Mouse (Mus musculus) heart, postnatal 0 days (tissue): ENCODE results near the gene A2ml1. TPM values are rescaled to one million over a fixed set of nuclear protein-coding genes. Genes with fewer than 3 reads are reported as not detected.

Source experiments
- ATAC-seq: fragments of 200-750 bp; cut with Nextera tagmentation; 2 replicates; pipeline ENCODE4 v1.8.0; 2017; ENCODE audit warnings: low read depth, moderate number of reproducible peaks, moderate library complexity; ENCODE audit not compliant: insufficient read depth
- DNase-seq: peaks from one replicate; pipeline ENCODE4 v3.0.0-alpha.2; 2016; ENCODE audit warnings: low spot score
- H3K27ac ChIP-seq: fragments of 300-500 bp; sonication (generic); 2 replicates; pipeline ENCODE4 v1.5.1; 2014; ENCODE audit warnings: low read depth, mild to moderate bottlenecking
- H3K27me3 ChIP-seq: fragments of 300-500 bp; sonication (generic); 2 replicates; pipeline ENCODE4 v1.6.1; 2014; ENCODE audit warnings: low read length, mixed read lengths; ENCODE audit not compliant: control insufficient read depth, insufficient read depth
- H3K36me3 ChIP-seq: fragments of 300-500 bp; sonication (generic); replicated peaks from 2 replicates; pipeline ENCODE4 v1.6.1; 2014; ENCODE audit warnings: low read length, mixed read lengths; ENCODE audit not compliant: control insufficient read depth, insufficient read depth
- H3K4me1 ChIP-seq: fragments of 300-500 bp; sonication (generic); 2 replicates; pipeline ENCODE4 v1.6.1; 2014; ENCODE audit warnings: antibody characterized with exemption; ENCODE audit not compliant: control insufficient read depth, insufficient read depth
- H3K4me2 ChIP-seq: fragments of 300-500 bp; sonication (generic); 2 replicates; pipeline ENCODE4 v1.6.1; 2014; ENCODE audit warnings: low read depth, mild to moderate bottlenecking, low read length, moderate library complexity
- H3K4me3 ChIP-seq: fragments of 300-500 bp; sonication (generic); 2 replicates; pipeline ENCODE4 v1.5.1; 2014; ENCODE audit warnings: low read depth, low read length
- H3K9ac ChIP-seq: fragments of 300-500 bp; sonication (generic); replicated peaks from 2 replicates; pipeline ENCODE4 v1.6.1; 2014; ENCODE audit warnings: low read depth, low read length, mixed read lengths
- H3K9me3 ChIP-seq: fragments of 300-500 bp; sonication (generic); replicated peaks from 2 replicates; pipeline ENCODE4 v1.6.1; 2016; ENCODE audit warnings: low read length; ENCODE audit not compliant: control insufficient read depth
- CTCF ChIP-seq: IDR thresholded peaks from 2 replicates; pipeline ENCODE4 v1.5.1; 2016; ENCODE audit warnings: antibody characterized with exemption, control low read depth, low read depth
- EP300 ChIP-seq: IDR thresholded peaks from 2 replicates; pipeline ENCODE4 v1.6.1; 2016; ENCODE audit warnings: antibody characterized with exemption, low read depth
- WGBS: fragments of 180-500 bp; shearing (Covaris S2); extraction: QIAGEN DNeasy Blood & Tissue Kit; methylation state at CpG from one replicate; pipeline ENCODE4 v1.1.7; 2014; 5-methylcytosine and 5-hydroxymethylcytosine counted together
- polyA plus RNA-seq: library from polyadenylated mRNA; unstranded; fragments of >200 nt; fragmentation: Nextera tagmentation; extraction: Ambion mirVana; gene quantifications from 2 replicates; pipeline ENCODE4 v1.2.1, GENCODE M21; 2015
- total RNA-seq: library from RNA; depleted of rRNA; stranded (reverse); fragments of >200 nt; gene quantifications from 2 replicates; pipeline ENCODE4 v1.2.3, GENCODE M21; 2014; ENCODE audit warnings: low replicate concordance

A2ml1 gene
- total and polyA plus RNA-seq, 2 experiments from 2014 or later, result 0.30 TPM; not detected in 1

- Histone ChIP-seq H3K9ac (no peak overlapping the region), H3K4me2 (no peak overlapping the region), H3K4me1 (peaks cover 6% of the 10 kb centered on the region; the same call in 1 of the 2 replicates), H3K36me3 (no peaks in the 10 kb centered on the region), H3K4me3 (no peak overlapping the region), H3K27me3 (no peaks in the 10 kb centered on the region), H3K9me3 (no peaks in the 10 kb centered on the region), H3K27ac (no peak overlapping the region)
- WGBS, result 82% methylated on average over 7 of the region's 7 CpGs
- no peak for ATAC-seq
- no peak for DNase-seq
- no peak for TF ChIP-seq CTCF
- TF ChIP-seq EP300, result no peak
Observed at GRCm38 (mm10) chr6:128519159-128519558, 62.2 kb downstream of the A2ml1 start.

DNA sequence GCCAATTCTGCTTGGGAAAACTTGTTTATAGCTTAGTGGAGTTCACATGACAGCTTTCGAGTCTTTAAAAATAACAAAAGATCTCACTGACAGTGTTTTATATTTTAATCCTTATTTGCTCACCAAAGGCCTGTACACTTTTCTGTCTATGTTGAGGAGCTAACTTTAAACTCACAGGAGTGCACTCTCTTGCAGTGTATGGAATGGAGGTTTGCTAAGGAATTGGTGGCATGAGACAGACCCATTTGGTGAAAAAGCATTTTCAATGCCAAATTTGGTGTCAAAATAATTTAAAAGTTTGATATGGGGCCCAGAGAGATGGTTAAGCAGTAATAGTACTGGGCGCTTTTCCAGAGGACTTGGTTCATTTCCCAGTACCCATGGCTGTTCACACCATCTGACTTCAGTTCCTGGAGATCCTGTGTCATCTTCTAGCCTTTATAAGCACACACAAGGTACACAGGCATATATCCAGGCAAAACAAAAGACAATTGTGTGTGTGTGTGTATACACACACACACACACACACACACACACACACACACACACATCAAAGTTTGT, 75.7 kb downstream of the A2ml1 start:
- Histone ChIP-seq H3K4me1 (no peaks in the 10 kb centered on the region), H3K36me3 (no peaks in the 10 kb centered on the region), H3K9me3 (no peaks in the 10 kb centered on the region), H3K27ac (no peak overlapping the region), H3K27me3 (no peaks in the 10 kb centered on the region), H3K9ac (no peak overlapping the region), H3K4me2 (no peak overlapping the region), H3K4me3 (no peak overlapping the region)
- ATAC-seq (no peak), DNase-seq (no peak)
- TF ChIP-seq CTCF (no peak), EP300 (no peak)
- WGBS, result 77% methylated on average over 2 of the region's 2 CpGs

DNA sequence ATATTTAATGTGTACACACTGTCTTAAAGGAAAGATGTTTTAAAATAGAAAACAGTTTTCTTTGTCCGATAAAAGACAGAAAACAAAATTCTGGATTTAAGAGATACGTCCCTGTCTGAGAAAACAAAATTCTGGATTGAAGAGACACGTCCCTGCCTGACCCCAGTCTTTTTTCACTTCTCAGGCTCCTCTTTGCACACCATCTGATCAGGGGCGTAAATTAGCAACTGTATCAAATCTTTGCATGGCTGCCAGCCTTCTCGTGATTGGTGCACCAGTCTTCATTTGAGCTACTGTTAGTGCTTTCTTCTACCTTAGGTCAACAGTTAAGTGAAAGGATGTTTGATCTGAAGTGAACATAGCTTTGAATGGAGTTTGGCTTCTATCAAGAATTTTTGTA, 76.7 kb downstream of the A2ml1 start:
- TF ChIP-seq CTCF, result no peak
- no peak for TF ChIP-seq EP300
- no peak for DNase-seq
- no peak overlapping the region for H3K4me2 ChIP-seq
- ATAC-seq, result no peak
- WGBS, result 76% methylated on average over 5 of the region's 5 CpGs
- H3K9ac ChIP-seq, result no peak overlapping the region
- H3K27ac ChIP-seq, result no peak overlapping the region
- no peaks in the 10 kb centered on the region for H3K27me3 ChIP-seq
- no peak overlapping the region for H3K4me3 ChIP-seq
- no peaks in the 10 kb centered on the region for H3K4me1 ChIP-seq
- no peaks in the 10 kb centered on the region for H3K9me3 ChIP-seq
- no peaks in the 10 kb centered on the region for H3K36me3 ChIP-seq

DNA sequence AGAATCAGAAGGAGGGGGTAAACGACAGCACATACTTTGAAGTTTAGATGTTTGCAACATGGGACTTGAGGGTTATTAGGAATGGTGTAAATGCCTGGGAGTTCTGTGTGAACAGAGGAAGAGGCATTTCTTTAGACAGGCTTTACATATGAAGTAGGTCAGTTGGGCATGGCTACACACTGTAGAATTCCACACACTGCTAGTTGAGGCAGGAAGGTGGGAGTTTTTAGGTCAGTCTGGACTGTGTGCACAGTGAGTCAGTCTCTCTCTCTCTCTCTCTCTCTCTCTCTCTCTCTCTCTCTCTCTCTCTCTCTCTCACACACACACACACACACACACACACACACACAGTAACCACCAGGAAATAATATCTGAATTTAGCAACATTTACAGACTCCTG, 86.1 kb downstream of the A2ml1 start:
- DNase-seq (no peak), ATAC-seq (no peak)
- no peaks in the 10 kb centered on the region for H3K36me3 ChIP-seq
- H3K9ac ChIP-seq, result no peak overlapping the region
- no peak for TF ChIP-seq CTCF
- TF ChIP-seq EP300, result no peak
- H3K4me3 ChIP-seq, result no peak overlapping the region
- H3K4me2 ChIP-seq, result no peak overlapping the region
- WGBS, result 81% methylated on average over 1 of the region's 1 CpGs
- H3K4me1 ChIP-seq, result peaks cover 8% of the 10 kb centered on the region; the same call in 1 of the 2 replicates
- H3K27me3 ChIP-seq, result no peaks in the 10 kb centered on the region
- H3K27ac ChIP-seq, result no peak overlapping the region
- no peaks in the 10 kb centered on the region for H3K9me3 ChIP-seq

- TF ChIP-seq EP300 (no peak), CTCF (no peak)
- no peaks in the 10 kb centered on the region for H3K36me3 ChIP-seq
- H3K4me3 ChIP-seq, result no peak overlapping the region
- H3K4me2 ChIP-seq, result no peak overlapping the region
- ATAC-seq (no peak), DNase-seq (no peak)
- 35% methylated on average over 15 of the region's 15 CpGs for WGBS
- no peaks in the 10 kb centered on the region for H3K9me3 ChIP-seq
- peaks cover 8% of the 10 kb centered on the region; the same call in 1 of the 2 replicates for H3K4me1 ChIP-seq
- H3K9ac ChIP-seq, result no peak overlapping the region
- no peak overlapping the region for H3K27ac ChIP-seq
- no peaks in the 10 kb centered on the region for H3K27me3 ChIP-seq
Observed at GRCm38 (mm10) chr6:128494646-128495331, 86.6 kb downstream of the A2ml1 start.

DNA sequence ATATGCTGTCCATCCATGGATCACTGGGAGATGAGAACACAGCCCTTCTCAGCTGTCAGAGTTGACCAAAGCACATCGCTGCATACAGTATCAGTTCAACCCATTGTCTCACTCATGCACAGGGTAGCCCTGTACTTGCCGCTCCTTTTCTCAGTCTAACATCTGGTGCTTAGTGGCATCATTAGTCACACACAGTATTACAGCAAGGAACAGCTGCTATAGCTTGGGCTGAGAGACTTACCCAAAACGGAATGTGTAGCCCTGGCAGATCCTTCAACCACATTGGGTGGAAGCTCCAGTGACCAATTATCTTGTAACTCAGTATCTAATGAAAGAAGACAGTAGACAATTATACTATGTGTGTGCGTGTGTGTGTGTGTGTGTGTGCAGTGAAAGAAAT, 89.5 kb downstream of the A2ml1 start:
- Histone ChIP-seq H3K36me3 (no peaks in the 10 kb centered on the region), H3K4me2 (no peak overlapping the region), H3K4me3 (no peak overlapping the region), H3K27me3 (no peaks in the 10 kb centered on the region), H3K27ac (no peak overlapping the region), H3K9me3 (no peaks in the 10 kb centered on the region), H3K4me1 (peaks cover 8% of the 10 kb centered on the region; the same call in 1 of the 2 replicates), H3K9ac (no peak overlapping the region)
- DNase-seq (no peak), ATAC-seq (no peak)
- 82% methylated on average over 4 of the region's 4 CpGs for WGBS
- TF ChIP-seq EP300 (no peak), CTCF (no peak)
